Mouse (Mus musculus): Measurements from ENCODE around the gene Baiap2. TPM values are rescaled to one million over a fixed set of nuclear protein-coding genes. Genes with fewer than 3 reads are reported as not detected.

Baiap2 gene
- polyA plus RNA-seq, 1 experiment from 2014 or later: 42.0 TPM

GRCm38 (mm10) chr11:119920668-119921067 lies 21.9 kb upstream of the Baiap2 start:
- no peaks in the 10 kb centered on the region for H3K9me3 ChIP-seq (replicated peaks)
- no peak overlapping the region for H3K27ac ChIP-seq (replicated peaks)
- WGBS: 93% methylated on average over 5 of the region's 5 CpGs
- no peaks in the 10 kb centered on the region for H3K27me3 ChIP-seq
- no peak overlapping the region for H3K9ac ChIP-seq
- no peak for ATAC-seq (ENCODE audit: insufficient number of reproducible peaks, low FRiP score, low TSS enrichment, low read depth)
- H3K4me3 ChIP-seq (replicated peaks): no peak overlapping the region
- H3K4me2 ChIP-seq (replicated peaks): no peak overlapping the region
- H3K36me3 ChIP-seq: peaks cover 48% of the 10 kb centered on the region
- H3K4me1 ChIP-seq: peaks cover 9% of the 10 kb centered on the region

GRCm38 (mm10) chr11:119925176-119925575 lies 17.4 kb upstream of the Baiap2 start:
- H3K4me1 ChIP-seq: peaks cover 5% of the 10 kb centered on the region; the same call in 1 of the 2 replicates
- H3K9ac ChIP-seq: no peak overlapping the region
- WGBS: 63% methylated on average over 5 of the region's 5 CpGs
- H3K36me3 ChIP-seq: peaks cover 5% of the 10 kb centered on the region; the same call in 1 of the 2 replicates
- H3K4me2 ChIP-seq (replicated peaks): no peak overlapping the region
- no peaks in the 10 kb centered on the region for H3K27me3 ChIP-seq
- no peak for ATAC-seq (ENCODE audit: insufficient number of reproducible peaks, low FRiP score, low TSS enrichment, low read depth)
- no peaks in the 10 kb centered on the region for H3K9me3 ChIP-seq (replicated peaks)
- H3K4me3 ChIP-seq (replicated peaks): no peak overlapping the region
- H3K27ac ChIP-seq (replicated peaks): 0 out of 2 replicates have a peak overlapping the region, but pooled peaks have one; percentile 1

GRCm38 (mm10) chr11:119926762-119927161 lies 15.8 kb upstream of the Baiap2 start:
- no peak for ATAC-seq (ENCODE audit: insufficient number of reproducible peaks, low FRiP score, low TSS enrichment, low read depth)
- Histone ChIP-seq H3K9ac (no peak overlapping the region), H3K27ac (replicated peaks) (no peak overlapping the region), H3K9me3 (replicated peaks) (no peaks in the 10 kb centered on the region), H3K36me3 (no peaks in the 10 kb centered on the region), H3K4me2 (replicated peaks) (no peak overlapping the region), H3K27me3 (no peaks in the 10 kb centered on the region), H3K4me1 (peaks cover 9% of the 10 kb centered on the region), H3K4me3 (replicated peaks) (no peak overlapping the region)
- 68% methylated on average over 5 of the region's 5 CpGs for WGBS

GRCm38 (mm10) chr11:119928023-119928681 lies 14.4 kb upstream of the Baiap2 start:
- ATAC-seq (ENCODE audit: insufficient number of reproducible peaks, low FRiP score, low TSS enrichment, low read depth): no peak
- peak overlapping the region; percentile 29 for H3K4me2 ChIP-seq (replicated peaks)
- no peaks in the 10 kb centered on the region for H3K36me3 ChIP-seq
- peak overlapping the region; percentile 34; the same call in 1 of the 2 replicates for H3K27ac ChIP-seq (replicated peaks)
- no peaks in the 10 kb centered on the region for H3K9me3 ChIP-seq (replicated peaks)
- no peak overlapping the region for H3K9ac ChIP-seq
- peaks cover 23% of the 10 kb centered on the region for H3K4me1 ChIP-seq
- 54% methylated on average over 16 of the region's 16 CpGs for WGBS
- H3K4me3 ChIP-seq (replicated peaks): no peak overlapping the region
- no peaks in the 10 kb centered on the region for H3K27me3 ChIP-seq

- no peak overlapping the region for H3K4me2 ChIP-seq (replicated peaks)
- 71% methylated on average over 6 of the region's 6 CpGs for WGBS
- H3K36me3 ChIP-seq: no peaks in the 10 kb centered on the region
- no peaks in the 10 kb centered on the region for H3K9me3 ChIP-seq (replicated peaks)
- no peak overlapping the region for H3K9ac ChIP-seq
- no peaks in the 10 kb centered on the region for H3K27me3 ChIP-seq
- H3K4me1 ChIP-seq: peaks cover 36% of the 10 kb centered on the region
- 0 out of 2 replicates have a peak overlapping the region, but pooled peaks have one; percentile 28 for H3K27ac ChIP-seq (replicated peaks)
- no peak overlapping the region for H3K4me3 ChIP-seq (replicated peaks)
- ATAC-seq (ENCODE audit: insufficient number of reproducible peaks, low FRiP score, low TSS enrichment, low read depth): no peak
These were observed 12.8 kb upstream of the Baiap2 start for GRCm38 (mm10) chr11:119929603-119930265.

- no peak for ATAC-seq (ENCODE audit: insufficient number of reproducible peaks, low FRiP score, low TSS enrichment, low read depth)
- Histone ChIP-seq H3K27me3 (no peaks in the 10 kb centered on the region), H3K36me3 (no peaks in the 10 kb centered on the region), H3K4me1 (peaks cover 57% of the 10 kb centered on the region), H3K4me2 (replicated peaks) (no peak overlapping the region), H3K9me3 (replicated peaks) (no peaks in the 10 kb centered on the region), H3K9ac (no peak overlapping the region), H3K4me3 (replicated peaks) (no peak overlapping the region), H3K27ac (replicated peaks) (no peak overlapping the region)
- 57% methylated on average over 10 of the region's 10 CpGs for WGBS
These were observed 10.8 kb upstream of the Baiap2 start for GRCm38 (mm10) chr11:119931809-119932208.

GRCm38 (mm10) chr11:119933142-119933541 lies 9.4 kb upstream of the Baiap2 start:
- Histone ChIP-seq H3K36me3 (no peaks in the 10 kb centered on the region), H3K4me1 (peaks cover 70% of the 10 kb centered on the region), H3K9me3 (replicated peaks) (no peaks in the 10 kb centered on the region), H3K27me3 (no peaks in the 10 kb centered on the region), H3K9ac (no peak overlapping the region), H3K4me3 (replicated peaks) (no peak overlapping the region), H3K4me2 (replicated peaks) (no peak overlapping the region), H3K27ac (replicated peaks) (peak overlapping the region; percentile 58)
- WGBS: 42% methylated on average over 4 of the region's 4 CpGs
- peak; percentile 68 for ATAC-seq (ENCODE audit: insufficient number of reproducible peaks, low FRiP score, low TSS enrichment, low read depth)

- ATAC-seq (ENCODE audit: insufficient number of reproducible peaks, low FRiP score, low TSS enrichment, low read depth): no peak
- no peak overlapping the region for H3K4me3 ChIP-seq (replicated peaks)
- H3K4me1 ChIP-seq: peaks cover 76% of the 10 kb centered on the region
- no peak overlapping the region for H3K4me2 ChIP-seq (replicated peaks)
- no peak overlapping the region for H3K9ac ChIP-seq
- 74% methylated on average over 8 of the region's 8 CpGs for WGBS
- no peaks in the 10 kb centered on the region for H3K27me3 ChIP-seq
- H3K9me3 ChIP-seq (replicated peaks): no peaks in the 10 kb centered on the region
- no peaks in the 10 kb centered on the region for H3K36me3 ChIP-seq
- H3K27ac ChIP-seq (replicated peaks): peak overlapping the region; percentile 58; the same call in 1 of the 2 replicates
These were observed 8.6 kb upstream of the Baiap2 start for GRCm38 (mm10) chr11:119933819-119934583.

- no peak for ATAC-seq (ENCODE audit: insufficient number of reproducible peaks, low FRiP score, low TSS enrichment, low read depth)
- Histone ChIP-seq H3K4me1 (peaks cover 83% of the 10 kb centered on the region), H3K9ac (no peak overlapping the region), H3K4me3 (replicated peaks) (no peak overlapping the region), H3K27me3 (no peaks in the 10 kb centered on the region), H3K9me3 (replicated peaks) (no peaks in the 10 kb centered on the region), H3K36me3 (no peaks in the 10 kb centered on the region), H3K27ac (replicated peaks) (no peak overlapping the region), H3K4me2 (replicated peaks) (no peak overlapping the region)
- 63% methylated on average over 8 of the region's 8 CpGs for WGBS
These were observed 7.8 kb upstream of the Baiap2 start for GRCm38 (mm10) chr11:119934773-119935172.

GRCm38 (mm10) chr11:119935457-119935856 lies 7.1 kb upstream of the Baiap2 start:
- H3K9ac ChIP-seq: 0 out of 2 replicates have a peak overlapping the region, but pooled peaks have one; percentile 13
- H3K36me3 ChIP-seq: no peaks in the 10 kb centered on the region
- H3K27ac ChIP-seq (replicated peaks): peak overlapping the region; percentile 88; the same call in 1 of the 2 replicates
- H3K4me1 ChIP-seq: peaks cover 86% of the 10 kb centered on the region
- H3K4me2 ChIP-seq (replicated peaks): no peak overlapping the region
- no peak overlapping the region for H3K4me3 ChIP-seq (replicated peaks)
- no peaks in the 10 kb centered on the region for H3K9me3 ChIP-seq (replicated peaks)
- 28% methylated on average over 6 of the region's 6 CpGs for WGBS
- no peaks in the 10 kb centered on the region for H3K27me3 ChIP-seq
- ATAC-seq (ENCODE audit: insufficient number of reproducible peaks, low FRiP score, low TSS enrichment, low read depth): no peak

GRCm38 (mm10) chr11:119936456-119936855 lies 6.1 kb upstream of the Baiap2 start:
- Histone ChIP-seq H3K9me3 (replicated peaks) (no peaks in the 10 kb centered on the region), H3K9ac (peak overlapping the region; percentile 7; the same call in 1 of the 2 replicates), H3K27me3 (no peaks in the 10 kb centered on the region), H3K36me3 (no peaks in the 10 kb centered on the region), H3K4me1 (peaks cover 95% of the 10 kb centered on the region), H3K4me2 (replicated peaks) (peak overlapping the region; percentile 34; the same call in 1 of the 2 replicates), H3K27ac (replicated peaks) (peak overlapping the region; percentile 88), H3K4me3 (replicated peaks) (no peak overlapping the region)
- no peak for ATAC-seq (ENCODE audit: insufficient number of reproducible peaks, low FRiP score, low TSS enrichment, low read depth)
- WGBS: 45% methylated on average over 2 of the region's 2 CpGs
